ENCODE assay signal across 35 mouse cellular contexts in the genomic region with DNA sequence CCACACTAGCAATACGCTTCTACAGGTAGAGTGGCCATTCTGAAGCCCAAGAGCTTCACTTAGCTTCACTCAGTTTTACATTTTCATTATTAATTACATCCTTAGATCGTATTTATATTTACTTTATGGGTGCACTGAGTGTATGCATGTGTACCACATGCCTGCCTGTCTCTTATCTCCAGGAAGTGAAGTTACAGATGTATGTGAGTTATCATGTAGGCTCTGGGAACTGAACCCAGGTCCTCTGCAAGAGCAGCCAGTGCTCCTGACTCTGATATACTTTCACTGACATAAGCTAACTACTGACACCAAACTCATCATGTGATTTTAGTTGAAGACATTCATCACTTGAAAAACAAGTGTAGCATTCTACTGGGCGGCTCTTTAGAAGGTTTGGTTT.
"Had no signal": no experiment of that assay in that cellular context is flagged by ENCODE, and none has a peak within 500 bp of the region (broad histone marks: within the 10 kb centered on the region; RNA-seq: fewer than 3 reads in every experiment).

No protein-coding gene starts in this region.

- H3K27ac ChIP-seq: heart, embryonic 10.5 days; heart, embryonic 13.5 days; heart, embryonic 15.5 days; hindbrain, embryonic 10.5 days; hindbrain, embryonic 12.5 days; hindbrain, embryonic 13.5 days; hindbrain, embryonic 14.5 days; hindbrain, embryonic 15.5 days; hindbrain, postnatal 0 days; intestine, embryonic 15.5 days; kidney, embryonic 15.5 days; kidney, postnatal 0 days; layer of hippocampus, adult 2 months had no signal

- H3K27me3 ChIP-seq: heart, embryonic 12.5 days; heart, embryonic 13.5 days; heart, embryonic 15.5 days; hindbrain, embryonic 12.5 days; hindbrain, embryonic 13.5 days; hindbrain, embryonic 15.5 days; intestine, embryonic 15.5 days; kidney, embryonic 15.5 days had no signal

- H3K9ac ChIP-seq: heart, embryonic 12.5 days; heart, embryonic 13.5 days; heart, embryonic 15.5 days; hindbrain, embryonic 12.5 days; hindbrain, embryonic 13.5 days; hindbrain, embryonic 14.5 days; hindbrain, embryonic 15.5 days; intestine, embryonic 15.5 days; kidney, embryonic 15.5 days had no signal

- H3K36me3 ChIP-seq: heart, embryonic 15.5 days; hindbrain, embryonic 13.5 days; hindbrain, embryonic 15.5 days; intestine, embryonic 15.5 days had no signal

- ATAC-seq: hindbrain, embryonic 16.5 days; hindbrain, postnatal 0 days; inflammation-experienced regulatory T-cells, adult 6 months; intestine, embryonic 15.5 days; intestine, embryonic 16.5 days; intestine, postnatal 0 days had no signal

- H3K4me2 ChIP-seq: heart, embryonic 11.5 days; heart, embryonic 12.5 days; heart, embryonic 13.5 days; heart, embryonic 15.5 days; hindbrain, embryonic 12.5 days; hindbrain, embryonic 13.5 days; hindbrain, embryonic 14.5 days; hindbrain, embryonic 15.5 days; intestine, embryonic 15.5 days; kidney, embryonic 15.5 days had no signal

- H3K9me3 ChIP-seq: heart, embryonic 10.5 days; heart, embryonic 12.5 days; heart, embryonic 13.5 days; heart, embryonic 15.5 days; hindbrain, embryonic 10.5 days; hindbrain, embryonic 12.5 days; hindbrain, embryonic 13.5 days; hindbrain, embryonic 15.5 days; intestine, embryonic 15.5 days; kidney, embryonic 15.5 days had no signal

- H3K4me3 ChIP-seq: heart, embryonic 10.5 days; heart, embryonic 12.5 days; heart, embryonic 13.5 days; heart, embryonic 15.5 days; hindbrain, embryonic 10.5 days; hindbrain, embryonic 12.5 days; hindbrain, embryonic 13.5 days; hindbrain, embryonic 15.5 days; intestine, embryonic 15.5 days; kidney, embryonic 15.5 days; layer of hippocampus, adult 2 months had no signal

- H3K4me1 ChIP-seq: hindbrain, embryonic 10.5 days; hindbrain, embryonic 12.5 days; hindbrain, embryonic 13.5 days; hindbrain, embryonic 15.5 days; kidney, embryonic 15.5 days had no signal

- DNase-seq: heart, postnatal 10 days; heart, postnatal 14 days; heart, postnatal 36 days; heart, postnatal 4 days; kidney, adult 11 months; kidney, adult 18-20 months; kidney, adult 2 months; kidney, adult 8-10 months; kidney, adult 9 months; kidney, postnatal 10 days; kidney, postnatal 14 days; kidney, postnatal 25 days; kidney, postnatal 36 days; kidney, postnatal 4 days; layer of hippocampus, adult 9-11 months; layer of hippocampus, postnatal 36 days had no signal
